Mouse (Mus musculus) right cerebral cortex, postnatal 25 days (tissue): ENCODE results near the gene Lrrc15.

Experiments
- DNase-seq: peaks from one replicate; pipeline ENCODE4 v3.0.0; 2022

Lrrc15 gene

GRCm38 (mm10) chr16:30275558-30276340, 7.3 kb downstream of the Lrrc15 start:
- DNase-seq: no peak

- DNase-seq: no peak
These were observed 10.0 kb downstream of the Lrrc15 start for GRCm38 (mm10) chr16:30273065-30273464.

- DNase-seq: no peak
These were observed 11.0 kb downstream of the Lrrc15 start for GRCm38 (mm10) chr16:30271941-30272595.

GRCm38 (mm10) chr16:30271223-30271761, 11.8 kb downstream of the Lrrc15 start:
- no peak for DNase-seq

- DNase-seq: no peak
These were observed 15.7 kb downstream of the Lrrc15 start, which contains the start of gene Cpn2 for GRCm38 (mm10) chr16:30267359-30267758. Gene Cpn2, minus strand, starts transcription at chr16:30267499.

- no peak for DNase-seq
These were observed 16.5 kb downstream of the Lrrc15 start for GRCm38 (mm10) chr16:30266561-30266960.

GRCm38 (mm10) chr16:30265611-30266010, 17.4 kb downstream of the Lrrc15 start:
- DNase-seq: no peak

- no peak for DNase-seq
These were observed 19.9 kb downstream of the Lrrc15 start for GRCm38 (mm10) chr16:30263156-30263555.

- DNase-seq: peak; percentile 31
These were observed 20.4 kb downstream of the Lrrc15 start for GRCm38 (mm10) chr16:30262664-30263063.

GRCm38 (mm10) chr16:30262157-30262556, 20.9 kb downstream of the Lrrc15 start:
- DNase-seq: no peak

- DNase-seq: no peak
These were observed 21.7 kb downstream of the Lrrc15 start for GRCm38 (mm10) chr16:30261341-30261740.

- DNase-seq: no peak
These were observed 22.9 kb downstream of the Lrrc15 start for GRCm38 (mm10) chr16:30260012-30260635.

GRCm38 (mm10) chr16:30259444-30259843, 23.6 kb downstream of the Lrrc15 start:
- no peak for DNase-seq

- DNase-seq: no peak
These were observed 24.6 kb downstream of the Lrrc15 start for GRCm38 (mm10) chr16:30258441-30258840.

- no peak for DNase-seq
These were observed 25.3 kb downstream of the Lrrc15 start for GRCm38 (mm10) chr16:30257718-30258117.

- DNase-seq: no peak
These were observed 28.0 kb downstream of the Lrrc15 start for GRCm38 (mm10) chr16:30255061-30255460.

- no peak for DNase-seq
These were observed 29.2 kb downstream of the Lrrc15 start for GRCm38 (mm10) chr16:30253900-30254299.

- DNase-seq: no peak
These were observed 29.7 kb downstream of the Lrrc15 start for GRCm38 (mm10) chr16:30253374-30253773.

GRCm38 (mm10) chr16:30252003-30252418, 31.0 kb downstream of the Lrrc15 start:
- peak; percentile 70 for DNase-seq

GRCm38 (mm10) chr16:30244037-30244700, 38.9 kb downstream of the Lrrc15 start:
- no peak for DNase-seq

- no peak for DNase-seq
These were observed 41.4 kb downstream of the Lrrc15 start for GRCm38 (mm10) chr16:30241623-30242022.

GRCm38 (mm10) chr16:30238791-30239190, 44.3 kb downstream of the Lrrc15 start:
- no peak for DNase-seq
